Mouse (Mus musculus) testis, postnatal 14 days (tissue): ENCODE measurements around the gene Nqo2.
"Not testable (repeated sequence)": the region's sequence is repeated elsewhere in the genome, so short reads cannot be mapped to it uniquely, and the experiment has no call there.

Source experiments
- DNase-seq: peaks from one replicate; pipeline ENCODE4 v3.0.0; 2021; ENCODE audit warnings: low spot score

The Nqo2 gene

DNA sequence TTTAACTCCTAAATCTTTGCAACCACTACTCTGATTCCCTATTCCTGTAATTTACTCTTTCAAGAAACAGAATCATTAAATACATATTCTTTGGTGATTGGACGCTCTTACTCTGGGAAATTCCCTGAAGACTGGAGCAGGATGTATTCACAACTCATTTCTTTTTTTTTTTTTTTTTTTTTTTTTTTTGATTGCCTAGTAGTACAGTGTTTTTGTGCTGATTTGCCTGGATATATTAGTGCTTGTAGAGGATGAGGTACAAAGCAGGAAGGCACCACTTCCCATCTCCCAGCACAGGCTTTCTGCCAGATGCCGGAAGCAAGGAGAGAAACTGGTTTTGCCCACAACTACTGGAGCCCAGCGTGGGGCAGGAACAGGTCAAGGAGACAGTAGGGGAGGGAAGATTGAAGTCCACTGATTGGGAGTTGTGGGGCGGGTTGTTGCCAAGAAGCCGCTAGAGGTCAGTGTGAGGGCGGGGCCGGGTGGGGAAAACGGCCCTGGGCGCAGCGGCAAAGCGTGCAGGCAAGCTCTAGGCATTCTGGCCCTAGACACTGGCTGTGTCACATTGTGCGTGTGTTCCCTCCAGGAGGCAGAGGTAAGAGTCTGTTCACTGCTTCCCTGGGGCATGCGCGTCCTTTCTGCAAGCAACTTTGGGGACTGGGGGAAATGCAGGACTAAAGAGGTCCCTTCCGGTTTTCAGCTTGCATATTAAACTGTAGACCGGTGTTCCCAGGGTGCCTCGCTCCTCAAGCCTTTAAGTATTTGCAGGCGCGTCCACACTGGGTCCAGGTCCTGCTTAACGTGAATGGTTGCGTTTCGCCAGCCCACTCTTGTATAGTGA, at the start of gene Nqo2:
TSS of gene Nqo2 (plus strand) at position 482 of the 841 bp plus-strand sequence.
- peak; percentile 71 for DNase-seq

- DNase-seq, result no peak
Observed at GRCm38 (mm10) chr13:33921041-33921440, 43.4 kb upstream of the Nqo2 start.

GRCm38 (mm10) chr13:33921699-33922098, 42.8 kb upstream of the Nqo2 start:
- no peak for DNase-seq

GRCm38 (mm10) chr13:33930281-33930680, 34.2 kb upstream of the Nqo2 start:
- DNase-seq, result no peak

DNA sequence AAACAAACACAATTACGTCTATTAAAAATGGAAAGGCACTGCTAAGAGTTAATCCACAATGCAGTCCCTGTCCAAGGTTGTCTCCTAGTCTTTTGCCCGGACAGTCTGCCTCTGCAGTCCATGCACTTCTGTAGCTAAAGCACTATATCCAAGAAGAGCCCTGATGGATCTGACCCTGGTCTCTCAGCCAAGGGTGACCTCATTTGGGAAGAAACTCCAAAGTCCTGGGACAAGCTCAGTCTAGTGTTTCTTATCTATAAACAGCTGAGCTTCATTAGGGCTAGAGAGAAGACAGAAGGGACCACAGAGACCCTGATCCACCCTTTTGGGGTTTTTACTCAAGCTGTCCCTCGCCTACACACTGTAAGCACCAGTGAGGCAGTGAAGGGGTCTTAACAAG, 33.6 kb upstream of the Nqo2 start:
- peak; percentile 27 for DNase-seq

DNA sequence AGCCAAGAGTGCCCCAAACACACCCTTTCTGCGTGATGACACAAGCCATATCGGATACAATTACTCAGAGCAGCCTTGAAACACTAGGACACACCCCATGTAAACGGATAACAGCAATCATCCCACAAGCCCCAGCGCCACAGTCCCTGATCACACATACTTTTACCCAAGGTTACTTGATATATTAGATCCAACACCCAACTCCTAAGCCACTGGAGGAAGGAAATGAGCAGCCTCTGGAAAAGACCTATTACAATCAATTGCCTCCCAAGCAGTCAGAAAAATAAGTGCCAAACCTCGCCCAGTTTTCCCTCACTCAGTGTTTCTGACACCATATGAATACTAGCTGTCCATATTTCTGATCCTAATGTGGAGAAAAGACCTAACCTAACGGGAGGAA, 29.7 kb upstream of the Nqo2 start:
- no peak for DNase-seq

DNA sequence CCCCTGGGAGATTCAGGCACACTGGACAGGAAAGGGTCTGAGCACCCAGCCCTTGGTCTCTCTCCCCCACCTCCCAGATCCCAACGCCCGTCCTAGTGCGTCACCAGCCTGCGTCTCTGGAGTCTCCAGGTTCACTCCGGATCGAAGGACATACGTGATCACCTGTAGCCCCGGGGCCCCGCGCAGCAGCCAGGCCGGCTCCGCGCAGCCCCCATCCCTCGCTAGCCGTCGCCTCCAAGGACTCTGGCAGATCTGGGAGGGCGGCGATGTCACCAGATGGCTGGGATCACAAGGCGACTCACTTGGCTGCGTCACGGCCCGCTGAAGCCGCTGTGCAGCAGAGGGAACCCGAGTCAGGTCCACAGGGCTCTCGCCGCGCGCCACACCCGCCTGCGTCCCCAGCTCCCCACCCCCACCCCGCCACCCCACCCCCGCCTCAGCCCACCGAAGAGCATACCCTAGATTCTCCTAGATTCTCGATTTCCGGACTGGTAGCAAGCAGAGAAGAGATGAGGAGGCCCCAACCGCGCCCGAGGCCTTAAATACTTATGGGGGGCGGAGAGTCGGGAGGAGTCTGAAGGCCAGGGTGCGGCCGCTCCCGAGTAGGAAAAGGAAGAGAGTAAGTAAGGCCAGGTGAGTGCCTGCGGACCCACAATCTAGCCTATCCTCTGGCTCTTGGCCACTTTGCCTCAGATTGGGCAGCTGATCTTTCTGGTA, 28.9 kb upstream of the Nqo2 start:
- peak; percentile 53 for DNase-seq

DNA sequence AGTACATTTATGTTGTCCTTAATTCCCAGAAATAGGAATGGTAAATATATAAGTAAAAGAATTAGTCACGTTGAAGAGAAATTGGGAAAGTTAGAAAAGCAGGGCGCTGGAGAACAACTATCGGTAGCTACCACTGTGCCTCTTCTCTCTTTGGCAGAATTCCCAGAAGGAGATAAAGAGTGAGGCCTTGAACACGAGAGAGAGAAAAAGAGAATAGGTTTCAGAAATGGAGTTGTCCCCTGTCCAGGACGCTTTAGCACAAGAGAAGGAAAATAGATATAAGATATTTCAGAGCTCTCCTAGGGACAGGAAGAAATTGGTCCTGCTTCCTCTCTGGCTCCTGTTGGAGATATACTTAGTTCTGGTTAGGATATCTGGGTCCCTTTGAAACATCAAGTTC, 27.3 kb upstream of the Nqo2 start:
- DNase-seq, result no peak

DNA sequence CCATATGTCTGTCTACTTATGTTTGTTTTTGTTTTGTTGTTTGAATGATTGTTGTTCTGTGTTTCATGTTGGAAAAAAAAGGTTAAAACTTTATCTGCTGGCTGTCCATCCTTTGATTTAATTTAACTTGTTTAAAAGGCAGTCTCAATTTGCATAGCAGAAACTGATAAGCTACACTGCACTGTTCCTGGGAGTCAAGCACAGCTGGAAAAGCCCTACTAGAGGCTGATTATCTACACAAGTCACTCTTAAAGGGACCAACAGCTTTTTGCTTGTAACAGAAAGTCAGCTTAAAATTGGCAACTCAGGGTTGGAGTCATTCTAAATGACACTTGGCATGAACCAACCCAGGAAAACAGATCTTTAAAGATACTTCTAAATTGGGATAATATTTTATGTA, 26.9 kb upstream of the Nqo2 start:
- not testable (repeated sequence) for DNase-seq

DNA sequence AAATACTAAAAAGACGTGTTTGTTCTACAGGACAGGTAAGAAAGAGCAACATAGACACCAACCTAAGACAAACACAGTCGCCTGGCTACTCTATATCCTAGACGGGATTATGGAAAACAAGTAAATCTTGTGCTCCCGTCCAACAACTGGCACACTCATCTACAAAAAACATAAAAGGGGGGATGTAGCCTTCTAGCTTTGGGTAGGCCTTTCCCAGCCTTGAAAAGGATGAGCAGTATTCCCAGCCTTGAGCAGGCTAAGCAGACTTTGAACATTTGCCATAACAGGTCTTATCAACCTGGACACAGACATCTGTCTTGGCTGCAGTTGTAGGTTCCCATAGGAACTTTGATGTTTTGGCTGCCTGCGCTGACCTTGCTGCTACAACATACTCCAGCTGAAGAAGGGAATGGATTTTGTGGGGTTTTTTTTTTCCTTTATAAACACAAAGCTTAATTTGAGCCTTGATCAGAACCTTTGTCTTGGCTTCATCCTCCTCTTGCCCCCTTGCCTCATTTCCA, 23.1 kb upstream of the Nqo2 start:
- DNase-seq, result no peak

DNA sequence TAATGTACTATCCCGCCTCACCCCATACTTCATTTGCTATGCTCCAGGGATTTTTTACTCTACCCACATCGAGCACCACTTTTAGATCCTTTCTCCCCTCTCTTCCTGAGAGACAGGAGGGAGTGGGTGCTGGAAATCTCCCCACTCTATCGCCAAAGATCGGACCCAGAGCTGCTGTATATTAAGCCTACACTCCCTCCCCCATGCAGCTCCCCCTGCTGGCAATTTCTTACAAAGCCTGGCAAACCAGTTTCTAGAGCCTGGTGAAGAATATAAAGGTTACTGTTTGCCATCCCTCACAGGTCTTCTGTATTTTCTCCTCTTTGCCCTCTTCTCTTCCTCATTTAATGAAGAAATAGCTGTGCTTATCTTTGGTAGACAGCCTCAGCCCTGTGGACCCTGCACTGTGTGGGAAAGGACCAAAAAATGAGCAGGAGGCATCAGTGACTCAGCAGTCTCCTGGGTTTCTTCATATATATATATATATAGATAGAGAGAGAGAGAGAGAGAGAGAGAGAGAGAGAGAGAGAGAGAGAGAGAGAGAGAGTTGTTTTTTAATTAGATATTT, 22.2 kb upstream of the Nqo2 start:
- DNase-seq, result no peak

DNA sequence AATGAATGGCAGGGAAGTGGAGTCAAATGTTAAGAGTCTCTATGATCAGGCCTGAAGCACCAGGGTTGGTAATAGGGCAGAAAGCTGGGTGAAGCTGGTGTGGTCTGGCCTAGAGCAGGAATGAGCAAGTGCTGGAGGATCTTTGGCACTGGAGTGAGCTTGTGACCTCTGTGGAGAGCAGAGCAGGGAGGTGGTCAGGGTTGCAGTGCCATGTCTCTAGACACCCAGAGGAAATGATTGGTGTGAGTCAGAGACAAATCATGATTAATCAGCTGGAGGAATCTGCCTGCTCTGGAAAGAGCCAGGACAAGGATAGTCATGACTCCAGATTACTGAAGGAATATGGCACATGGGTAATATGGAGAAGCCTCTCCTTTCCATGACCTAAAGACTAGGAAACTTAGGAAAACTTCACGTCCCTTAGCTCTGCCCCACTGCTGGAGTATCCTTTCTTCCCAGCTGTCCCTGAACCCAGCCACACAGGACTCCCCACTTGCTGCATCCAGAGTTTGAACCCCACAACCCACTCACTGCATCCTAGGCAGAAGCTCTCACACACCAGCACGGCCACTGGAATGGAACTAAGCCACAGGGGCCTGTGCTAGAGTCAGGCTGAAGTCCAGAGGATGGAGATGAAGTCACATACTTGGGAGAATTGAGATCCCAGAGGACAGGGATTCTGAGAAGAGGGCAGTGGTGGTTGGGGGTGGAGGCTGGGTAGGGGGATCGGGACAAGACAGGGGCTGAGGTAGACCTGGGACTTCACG, 13.0 kb upstream of the Nqo2 start:
- no peak for DNase-seq

DNA sequence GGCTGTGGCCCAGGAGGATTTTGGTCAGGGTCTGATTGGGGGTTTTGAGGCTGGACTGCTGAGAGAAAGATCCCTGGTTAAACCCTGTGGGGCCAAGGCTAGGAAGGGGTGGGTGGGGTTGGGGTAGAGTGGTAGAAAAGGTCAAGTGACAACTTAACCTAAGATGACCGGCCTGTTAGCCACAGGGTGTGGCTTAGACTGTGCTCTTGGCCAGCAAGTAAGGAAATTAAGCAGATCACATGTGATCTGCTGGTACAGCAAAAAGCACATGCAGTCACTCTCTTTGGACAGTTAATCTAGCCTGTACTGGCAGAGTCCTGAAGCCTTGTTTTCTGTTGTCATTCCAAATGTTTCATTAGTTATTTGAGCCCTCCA, 12.4 kb upstream of the Nqo2 start:
- no peak for DNase-seq

GRCm38 (mm10) chr13:33952947-33953346, 11.5 kb upstream of the Nqo2 start:
- no peak for DNase-seq

GRCm38 (mm10) chr13:33956571-33957421, 7.7 kb upstream of the Nqo2 start:
- no peak for DNase-seq

DNA sequence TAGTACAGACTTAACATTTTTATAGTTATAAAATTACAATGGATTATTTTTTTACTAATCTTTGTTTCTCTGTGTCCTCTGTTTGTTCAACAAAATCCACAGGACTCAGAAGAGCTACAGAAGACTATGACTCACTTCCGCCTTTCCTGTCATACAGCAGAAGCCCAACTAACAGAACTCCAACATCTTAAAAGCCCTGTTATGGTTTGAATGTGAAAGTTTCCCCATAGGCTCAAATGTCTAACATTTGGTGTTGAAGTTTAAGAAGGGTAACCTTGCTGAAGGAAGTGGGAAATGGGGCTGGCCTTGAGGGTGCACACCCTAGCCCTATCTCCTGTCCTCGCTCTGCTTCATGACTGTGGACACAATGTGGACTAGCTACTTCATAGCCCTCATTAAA, 4.7 kb upstream of the Nqo2 start:
- no peak for DNase-seq

- DNase-seq, result no peak
Observed at GRCm38 (mm10) chr13:33965056-33966024, 853 bp downstream of the Nqo2 start.

DNA sequence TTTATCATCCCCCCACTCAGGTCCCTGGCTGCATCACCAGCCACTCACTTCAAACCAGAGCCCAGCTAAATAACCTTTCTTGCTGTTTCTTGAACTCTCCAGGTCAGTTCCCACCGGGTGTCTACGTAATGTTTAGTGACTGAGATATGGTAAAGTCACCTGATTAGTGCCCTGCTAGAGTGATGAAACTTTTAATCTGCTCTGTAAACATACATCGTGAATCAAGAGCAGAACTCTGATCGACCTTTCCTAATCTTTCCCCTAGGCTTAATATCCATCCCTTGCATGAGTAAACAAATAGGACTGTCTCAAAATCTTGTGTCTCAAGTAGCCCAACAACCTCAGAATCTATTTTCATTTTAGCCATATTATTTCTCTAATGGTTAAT, 1.5 kb downstream of the Nqo2 start:
- no peak for DNase-seq

DNA sequence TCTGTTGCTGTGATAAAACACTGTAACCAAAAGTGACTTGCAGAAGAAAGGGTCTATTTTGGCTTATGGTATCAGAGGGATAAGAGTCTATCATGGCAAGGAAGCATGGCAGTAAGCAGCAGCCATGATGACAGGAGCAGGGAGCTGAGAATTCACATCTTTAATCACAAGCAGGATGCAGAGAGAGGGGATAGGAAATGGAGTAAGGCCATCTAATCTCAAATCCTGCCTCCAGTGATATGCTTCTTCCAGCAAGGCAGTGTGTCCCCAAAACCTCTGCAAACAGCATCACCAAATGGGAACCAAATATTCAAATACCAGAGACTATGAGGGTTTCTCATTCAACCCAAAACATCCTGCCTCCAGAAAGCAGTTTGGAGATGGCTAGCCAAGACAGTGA, 2.1 kb downstream of the Nqo2 start:
- DNase-seq, result no peak

DNA sequence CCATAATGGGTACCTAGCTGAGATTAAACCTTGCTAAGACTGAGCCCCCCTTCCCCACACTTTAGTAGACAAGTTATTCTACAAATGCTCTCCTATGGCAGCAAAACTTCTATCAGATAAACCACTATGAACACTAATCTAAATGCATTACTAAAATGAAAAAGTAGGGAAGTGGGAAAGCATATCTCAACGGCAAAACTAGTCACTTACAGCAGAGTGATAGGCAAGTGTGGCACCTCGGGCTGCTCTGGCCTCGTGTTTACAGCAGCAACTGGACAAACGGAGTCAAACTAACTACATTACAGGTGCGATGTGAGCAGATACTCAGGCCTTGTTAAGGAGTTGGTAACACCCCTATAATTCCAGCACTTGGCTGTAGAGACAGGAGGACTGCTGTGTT, 25.1 kb downstream of the Nqo2 start:
- DNase-seq, result no peak
